Mouse (Mus musculus): Measurements from ENCODE around the gene Gm20479. TPM values are rescaled to one million over a fixed set of nuclear protein-coding genes. Genes with fewer than 3 reads are reported as not detected.

Gene Gm20479
- 0.52 and 1.1 TPM in 2 replicates for polyA plus RNA-seq (2015; fragmentation: Nextera tagmentation; extraction: Ambion mirVana)

DNA sequence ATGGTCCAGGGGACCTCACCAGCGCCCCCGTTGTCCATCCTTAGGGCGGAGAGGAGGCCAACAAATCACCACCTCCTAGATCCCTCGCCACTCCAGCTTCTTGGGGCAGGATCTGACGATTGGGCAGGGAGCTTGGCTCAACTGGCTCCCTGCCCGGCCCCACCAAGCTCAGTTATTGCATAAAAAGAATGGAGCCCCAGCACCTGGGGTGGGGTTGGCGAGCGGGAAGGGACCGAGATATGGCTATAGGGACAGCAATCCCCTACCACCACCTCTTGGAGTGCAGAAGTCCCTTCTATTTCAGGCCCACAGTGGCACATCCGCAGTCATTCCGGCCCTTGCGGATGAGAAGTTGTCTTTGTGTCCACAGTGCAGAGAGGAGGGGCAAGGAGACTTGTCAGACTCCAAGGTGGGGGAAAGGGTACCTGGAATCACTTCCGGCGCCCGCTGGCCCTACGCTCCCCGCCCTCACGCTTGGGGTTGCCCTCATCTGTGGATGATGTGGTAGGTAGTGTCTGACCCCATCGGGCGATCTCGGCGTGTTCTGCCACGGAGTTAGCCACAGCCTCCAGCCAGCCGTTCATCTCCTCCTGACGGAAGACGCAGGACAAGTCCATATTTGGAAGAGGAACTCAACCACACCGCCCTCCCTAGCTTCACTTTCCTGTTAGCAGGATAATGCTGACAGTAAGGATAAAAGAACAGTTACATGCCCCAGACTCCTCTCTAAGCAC lies at the start of gene Gm20479:
Gene Gm20479 (minus strand): TSS at position 559 of the 734 bp plus-strand sequence.
- H3K9ac ChIP-seq (ENCODE audit: low read length) = peak within 1 kb of the TSS; percentile 55
- H3K4me3 ChIP-seq (ENCODE audit: low read length) = peak within 1 kb of the TSS; percentile 68
- no peaks in the 10 kb centered on the region for H3K36me3 ChIP-seq (ENCODE audit: control insufficient read depth, insufficient read depth, low read length)
- H3K4me2 ChIP-seq (ENCODE audit: low read depth, low read length) = peak within 1 kb of the TSS; percentile 72
- WGBS = 2% methylated on average over 27 of the region's 27 CpGs
- peak within 1 kb of the TSS; percentile 81 for H3K27ac ChIP-seq (ENCODE audit: low read length)
- H3K27me3 ChIP-seq (ENCODE audit: control insufficient read depth, insufficient read depth, low read depth, low read length) = no peaks in the 10 kb centered on the region
- H3K9me3 ChIP-seq (ENCODE audit: control insufficient read depth, low read length) = no peaks in the 10 kb centered on the region
- ATAC-seq (ENCODE audit: low read depth) = no peak
- H3K4me1 ChIP-seq (replicated peaks; ENCODE audit: control insufficient read depth, insufficient read depth, low read length) = peaks cover 24% of the 10 kb centered on the region

GRCm38 (mm10) chr7:27406481-27406880 lies 49.3 kb upstream of the Gm20479 start:
- Histone ChIP-seq H3K9ac (ENCODE audit: low read length) (no peak overlapping the region), H3K36me3 (ENCODE audit: control insufficient read depth, insufficient read depth, low read length) (no peaks in the 10 kb centered on the region), H3K9me3 (ENCODE audit: control insufficient read depth, low read length) (peaks cover 9% of the 10 kb centered on the region; the same call in 1 of the 2 replicates), H3K4me3 (ENCODE audit: low read length) (no peak overlapping the region), H3K27ac (ENCODE audit: low read length) (no peak overlapping the region), H3K27me3 (ENCODE audit: control insufficient read depth, insufficient read depth, low read depth, low read length) (peaks cover 79% of the 10 kb centered on the region), H3K4me2 (ENCODE audit: low read depth, low read length) (no peak overlapping the region), H3K4me1 (replicated peaks; ENCODE audit: control insufficient read depth, insufficient read depth, low read length) (peaks cover 13% of the 10 kb centered on the region)
- WGBS = 86% methylated on average over 7 of the region's 7 CpGs
- no peak for ATAC-seq (ENCODE audit: low read depth)

DNA sequence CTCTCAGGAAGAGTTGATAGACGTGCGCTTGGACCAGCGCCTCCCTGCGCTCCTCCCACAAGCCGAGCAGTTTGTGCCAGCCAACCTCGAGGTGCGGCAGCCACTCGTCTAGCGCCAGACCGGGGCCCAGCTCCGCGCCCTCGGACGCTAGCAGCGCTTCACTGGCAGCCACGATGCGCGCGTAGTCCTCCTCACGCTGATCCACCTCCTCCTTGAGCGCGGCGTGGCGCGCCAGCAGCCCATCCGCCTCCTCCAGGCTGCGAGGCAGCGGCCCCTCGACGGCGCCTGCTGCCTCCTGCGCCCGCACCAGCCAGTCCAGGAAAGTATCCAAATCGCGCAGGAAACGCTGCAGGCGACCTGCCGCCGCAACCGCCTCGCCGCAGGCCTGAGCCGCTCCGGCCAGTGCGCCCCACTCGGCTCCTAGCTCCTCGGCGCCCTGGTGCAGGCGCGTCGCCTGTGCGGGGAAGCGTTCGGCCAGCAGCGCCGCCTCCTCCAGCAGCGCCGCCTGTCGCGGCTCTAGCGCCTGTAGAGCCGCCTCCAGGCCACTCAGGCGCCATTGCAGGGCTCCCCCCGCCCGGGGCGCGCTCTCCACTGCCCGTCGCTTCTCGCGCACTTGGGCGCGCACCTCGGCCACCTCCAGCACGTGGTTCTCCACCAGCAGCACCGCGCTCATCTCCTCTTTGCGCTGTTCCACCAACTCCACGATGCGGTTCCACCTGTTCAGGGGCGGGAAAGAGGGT lies 47.2 kb upstream of the Gm20479 start:
- no peaks in the 10 kb centered on the region for H3K36me3 ChIP-seq (ENCODE audit: control insufficient read depth, insufficient read depth, low read length)
- H3K4me1 ChIP-seq (replicated peaks; ENCODE audit: control insufficient read depth, insufficient read depth, low read length) = peaks cover 13% of the 10 kb centered on the region
- H3K9me3 ChIP-seq (ENCODE audit: control insufficient read depth, low read length) = peaks cover 9% of the 10 kb centered on the region; the same call in 1 of the 2 replicates
- no peak overlapping the region for H3K4me2 ChIP-seq (ENCODE audit: low read depth, low read length)
- peaks cover 72% of the 10 kb centered on the region for H3K27me3 ChIP-seq (ENCODE audit: control insufficient read depth, insufficient read depth, low read depth, low read length)
- H3K27ac ChIP-seq (ENCODE audit: low read length) = no peak overlapping the region
- WGBS = 5% methylated on average over 81 of the region's 81 CpGs
- no peak for ATAC-seq (ENCODE audit: low read depth)
- 0 out of 2 replicates have a peak overlapping the region, but pooled peaks have one; percentile 0 for H3K4me3 ChIP-seq (ENCODE audit: low read length)
- no peak overlapping the region for H3K9ac ChIP-seq (ENCODE audit: low read length)

GRCm38 (mm10) chr7:27402675-27403074 lies 45.5 kb upstream of the Gm20479 start:
- H3K9ac ChIP-seq (ENCODE audit: low read length) = no peak overlapping the region
- H3K4me3 ChIP-seq (ENCODE audit: low read length) = no peak overlapping the region
- ATAC-seq (ENCODE audit: low read depth) = no peak
- 11% methylated on average over 16 of the region's 16 CpGs for WGBS
- H3K4me2 ChIP-seq (ENCODE audit: low read depth, low read length) = no peak overlapping the region
- H3K27ac ChIP-seq (ENCODE audit: low read length) = no peak overlapping the region
- H3K27me3 ChIP-seq (ENCODE audit: control insufficient read depth, insufficient read depth, low read depth, low read length) = peaks cover 62% of the 10 kb centered on the region
- H3K4me1 ChIP-seq (replicated peaks; ENCODE audit: control insufficient read depth, insufficient read depth, low read length) = 0 out of 2 replicates have a peak, but pooled peaks cover 2% of the 10 kb centered on the region
- H3K9me3 ChIP-seq (ENCODE audit: control insufficient read depth, low read length) = peaks cover 9% of the 10 kb centered on the region; the same call in 1 of the 2 replicates
- no peaks in the 10 kb centered on the region for H3K36me3 ChIP-seq (ENCODE audit: control insufficient read depth, insufficient read depth, low read length)

DNA sequence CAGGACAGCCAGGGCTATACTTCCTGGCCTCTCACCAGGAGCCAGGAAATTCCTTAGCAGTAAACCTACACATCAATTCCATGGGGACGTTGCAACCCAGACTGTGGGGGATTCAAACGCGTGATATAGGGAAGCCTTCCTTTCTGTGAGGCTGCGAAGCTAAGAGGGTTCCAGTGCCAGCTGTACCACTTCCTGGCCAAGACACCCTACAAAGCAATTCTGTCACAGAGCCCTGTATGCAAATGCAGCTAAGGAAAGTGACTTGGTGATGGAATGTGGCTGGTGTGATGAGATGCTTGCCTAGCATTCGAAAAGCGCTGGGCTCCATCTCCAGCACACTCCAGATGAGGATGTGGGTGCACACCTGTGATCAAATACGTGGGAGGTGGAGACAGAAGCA lies 43.3 kb upstream of the Gm20479 start:
- 63% methylated on average over 7 of the region's 7 CpGs for WGBS
- ATAC-seq (ENCODE audit: low read depth) = no peak
- H3K9me3 ChIP-seq (ENCODE audit: control insufficient read depth, low read length) = peaks cover 6% of the 10 kb centered on the region; the same call in 1 of the 2 replicates
- no peak overlapping the region for H3K4me2 ChIP-seq (ENCODE audit: low read depth, low read length)
- no peak overlapping the region for H3K9ac ChIP-seq (ENCODE audit: low read length)
- H3K27me3 ChIP-seq (ENCODE audit: control insufficient read depth, insufficient read depth, low read depth, low read length) = peaks cover 65% of the 10 kb centered on the region
- H3K4me1 ChIP-seq (replicated peaks; ENCODE audit: control insufficient read depth, insufficient read depth, low read length) = 0 out of 2 replicates have a peak, but pooled peaks cover 2% of the 10 kb centered on the region
- no peak overlapping the region for H3K27ac ChIP-seq (ENCODE audit: low read length)
- no peak overlapping the region for H3K4me3 ChIP-seq (ENCODE audit: low read length)
- H3K36me3 ChIP-seq (ENCODE audit: control insufficient read depth, insufficient read depth, low read length) = no peaks in the 10 kb centered on the region

DNA sequence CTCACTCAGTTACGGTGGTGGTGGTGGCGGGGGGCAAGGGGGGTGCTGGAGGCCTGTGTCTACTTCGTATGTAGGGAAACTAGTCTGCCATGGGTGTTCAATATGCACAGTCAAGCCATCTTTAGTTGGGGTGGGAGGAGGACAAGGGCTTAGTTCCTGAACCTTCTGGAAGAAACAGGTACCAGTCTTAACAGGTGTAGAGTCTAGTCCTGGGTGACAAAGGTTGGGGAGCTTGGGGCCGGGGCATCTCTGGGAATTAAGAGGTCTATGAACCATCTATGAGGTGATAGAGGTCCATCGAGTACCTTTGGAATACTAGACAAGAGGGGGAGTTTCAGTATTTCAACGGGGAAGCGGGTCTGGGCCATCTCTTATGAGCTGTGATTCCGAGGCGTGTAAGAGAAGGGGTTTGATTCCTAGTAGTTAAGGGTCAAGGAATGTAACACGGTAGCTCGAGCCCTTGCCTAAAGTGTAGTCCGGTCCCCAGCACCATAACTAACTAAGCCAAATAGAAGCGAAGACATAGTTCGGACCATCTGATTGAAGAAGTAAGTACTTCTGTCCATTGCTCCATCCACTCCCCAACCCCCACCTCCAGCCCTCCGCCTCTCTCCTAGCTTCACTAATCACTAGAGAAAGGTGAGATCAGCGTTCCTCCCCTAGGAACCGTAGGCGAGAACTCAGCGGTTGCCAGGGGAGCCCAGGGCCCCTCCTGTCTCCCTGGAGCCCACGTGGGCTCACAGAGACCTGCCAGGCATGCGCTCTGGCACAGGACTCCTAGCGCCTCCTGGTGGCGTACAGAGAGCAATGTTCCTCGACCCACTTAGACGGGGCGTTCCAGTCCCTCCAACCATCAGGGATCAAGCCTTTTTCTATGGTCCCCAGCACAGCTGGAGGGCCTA lies 40.1 kb upstream of the Gm20479 start:
- H3K27me3 ChIP-seq (ENCODE audit: control insufficient read depth, insufficient read depth, low read depth, low read length) = peaks cover 55% of the 10 kb centered on the region
- H3K4me3 ChIP-seq (ENCODE audit: low read length) = no peak overlapping the region
- H3K9me3 ChIP-seq (ENCODE audit: control insufficient read depth, low read length) = no peaks in the 10 kb centered on the region
- WGBS = 12% methylated on average over 26 of the region's 26 CpGs
- no peaks in the 10 kb centered on the region for H3K4me1 ChIP-seq (replicated peaks; ENCODE audit: control insufficient read depth, insufficient read depth, low read length)
- no peaks in the 10 kb centered on the region for H3K36me3 ChIP-seq (ENCODE audit: control insufficient read depth, insufficient read depth, low read length)
- no peak overlapping the region for H3K9ac ChIP-seq (ENCODE audit: low read length)
- H3K27ac ChIP-seq (ENCODE audit: low read length) = no peak overlapping the region
- no peak overlapping the region for H3K4me2 ChIP-seq (ENCODE audit: low read depth, low read length)
- ATAC-seq (ENCODE audit: low read depth) = peak; percentile 61

DNA sequence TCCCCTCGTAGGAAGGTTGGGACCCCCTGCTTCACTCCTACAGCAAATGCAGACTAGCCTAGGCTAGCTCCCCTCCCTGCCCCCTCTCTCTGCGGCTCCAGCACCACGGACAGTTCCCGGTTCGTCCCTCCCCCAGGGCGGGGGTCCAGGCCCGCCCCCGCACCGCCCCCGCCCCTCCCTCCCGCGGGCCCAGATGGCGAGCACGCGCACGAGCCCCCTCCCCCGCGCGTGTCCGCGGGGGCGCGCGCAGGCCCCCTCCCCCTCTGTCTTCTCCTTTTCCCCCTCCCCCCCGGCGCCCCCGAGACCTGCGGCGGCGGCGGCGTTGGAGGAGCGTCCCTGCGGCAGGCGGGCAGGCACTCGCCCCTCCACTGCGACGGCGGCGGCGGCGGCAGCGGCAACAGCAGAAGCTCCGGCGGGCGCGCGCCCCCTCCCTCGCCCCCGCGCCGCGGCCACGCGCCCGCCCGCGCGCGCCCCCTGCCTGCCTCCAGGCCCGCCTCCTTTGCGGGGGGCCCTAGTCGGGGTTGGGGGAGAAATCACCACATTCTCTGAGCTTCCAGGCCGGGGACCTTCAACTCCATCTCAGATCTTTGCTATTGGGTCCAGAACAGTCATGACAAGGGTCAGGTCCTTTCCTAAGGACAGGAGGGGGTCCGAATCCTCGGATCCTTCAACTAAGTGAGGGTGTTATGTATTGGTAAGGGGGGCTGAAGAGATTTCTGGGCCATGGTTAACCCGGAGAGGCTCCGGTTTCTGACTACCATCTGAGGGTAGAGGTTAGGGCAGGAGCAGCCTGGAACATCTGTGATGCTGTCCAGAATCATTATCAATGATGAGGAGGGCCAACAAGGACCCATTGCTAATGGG lies 39.2 kb upstream of the Gm20479 start:
- ATAC-seq (ENCODE audit: low read depth) = peak; percentile 72
- Histone ChIP-seq H3K9ac (ENCODE audit: low read length) (peak overlapping the region; percentile 24; the same call in 1 of the 2 replicates), H3K27me3 (ENCODE audit: control insufficient read depth, insufficient read depth, low read depth, low read length) (peaks cover 51% of the 10 kb centered on the region), H3K36me3 (ENCODE audit: control insufficient read depth, insufficient read depth, low read length) (no peaks in the 10 kb centered on the region), H3K4me2 (ENCODE audit: low read depth, low read length) (peak overlapping the region; percentile 85), H3K4me3 (ENCODE audit: low read length) (peak overlapping the region; percentile 56), H3K9me3 (ENCODE audit: control insufficient read depth, low read length) (no peaks in the 10 kb centered on the region), H3K27ac (ENCODE audit: low read length) (no peak overlapping the region), H3K4me1 (replicated peaks; ENCODE audit: control insufficient read depth, insufficient read depth, low read length) (no peaks in the 10 kb centered on the region)
- WGBS = 3% methylated on average over 34 of the region's 68 CpGs

- Histone ChIP-seq H3K27me3 (ENCODE audit: control insufficient read depth, insufficient read depth, low read depth, low read length) (peaks cover 58% of the 10 kb centered on the region), H3K36me3 (ENCODE audit: control insufficient read depth, insufficient read depth, low read length) (no peaks in the 10 kb centered on the region), H3K9me3 (ENCODE audit: control insufficient read depth, low read length) (no peaks in the 10 kb centered on the region), H3K27ac (ENCODE audit: low read length) (no peak overlapping the region), H3K4me2 (ENCODE audit: low read depth, low read length) (peak overlapping the region; percentile 85), H3K4me3 (ENCODE audit: low read length) (peak overlapping the region; percentile 56), H3K9ac (ENCODE audit: low read length) (no peak overlapping the region), H3K4me1 (replicated peaks; ENCODE audit: control insufficient read depth, insufficient read depth, low read length) (no peaks in the 10 kb centered on the region)
- WGBS = 1% methylated on average over 21 of the region's 22 CpGs
- no peak for ATAC-seq (ENCODE audit: low read depth)
These were observed 38.4 kb upstream of the Gm20479 start for GRCm38 (mm10) chr7:27395521-27396183.

Data from lung, embryonic 16.5 days (tissue).